ENCODE assay signal across 37 mouse cellular contexts in the genomic region with DNA sequence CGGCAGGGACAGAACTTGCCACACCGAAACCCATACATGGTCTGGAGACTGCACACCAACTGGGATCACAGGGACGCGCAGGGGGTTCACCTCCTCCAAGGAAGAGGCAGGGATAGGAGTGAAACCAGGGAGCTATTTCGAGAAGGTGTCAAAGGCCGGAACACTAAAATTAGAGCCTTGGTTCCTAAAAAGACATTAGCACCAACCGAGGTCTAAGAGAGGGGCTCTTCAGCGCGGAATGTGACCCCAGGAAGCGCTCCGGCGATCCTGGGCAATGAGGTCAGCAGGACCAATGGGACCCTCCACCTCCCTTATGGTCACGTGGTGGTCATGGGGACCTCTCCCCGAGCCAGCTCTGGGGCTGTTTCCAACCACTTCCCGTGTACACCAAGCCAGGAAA. TPM values are rescaled to one million over a fixed set of nuclear protein-coding genes. Genes with fewer than 3 reads are reported as not detected.
A peak's percentile ranks its signal among the peaks of the same experiment; 100 is the strongest.
DNase-seq lines count a peak whose midpoint lies in the region; ATAC-seq lines count a peak whose summit lies in the region.
"Had no signal": no experiment of that assay in that cellular context is flagged by ENCODE, and none has a peak within 500 bp of the region (broad histone marks: within the 10 kb centered on the region; RNA-seq: fewer than 3 reads in every experiment).

No protein-coding gene starts in this region.

- peak overlapping the region; percentile 12; the same call in 1 of the 2 replicates for H3K4me3 ChIP-seq in heart, embryonic 10.5 days
- no peak overlapping the region for H3K4me3 ChIP-seq in heart, embryonic 15.5 days
- no peak overlapping the region for H3K4me3 ChIP-seq in midbrain, embryonic 14.5 days (replicated peaks; ENCODE audit: low read depth, low read length)
- H3K4me3 ChIP-seq: left cerebral cortex, adult 2 months; limb, embryonic 12.5 days; lung, embryonic 15.5 days; midbrain, embryonic 10.5 days; myocyte; neural tube, embryonic 12.5 days had no signal

- peak; percentile 97 for DNase-seq in heart, adult 11 months
- no peak for DNase-seq in heart, postnatal 25 days (ENCODE audit: low spot score)
- no peak for DNase-seq in heart, embryonic 10.5 days (ENCODE audit: low spot score)
- peak; percentile 69 for DNase-seq in heart, postnatal 4 days
- no peak for DNase-seq in thymus, postnatal 0 days (ENCODE audit: low spot score)
- DNase-seq in adrenal gland, adult 8-10 months, result no peak
- DNase-seq in midbrain, embryonic 14.5 days, result no peak
- DNase-seq: cerebellum, adult 9-10 months; cerebellum, postnatal 36 days; gastrocnemius, postnatal 36 days; kidney, postnatal 14 days; right cerebral cortex, adult 18-20 months; right cerebral cortex, postnatal 4 days; thymus, postnatal 25 days had no signal

- 51% methylated on average over 15 of the region's 15 CpGs for WGBS in heart, embryonic 10.5 days
- WGBS in heart, embryonic 15.5 days, result 53% methylated on average over 15 of the region's 15 CpGs
- 90% methylated on average over 15 of the region's 15 CpGs for WGBS in midbrain, embryonic 14.5 days

- H3K36me3 ChIP-seq in heart, embryonic 10.5 days, result no peaks in the 10 kb centered on the region
- H3K36me3 ChIP-seq in heart, embryonic 15.5 days, result no peaks in the 10 kb centered on the region
- no peaks in the 10 kb centered on the region for H3K36me3 ChIP-seq in midbrain, embryonic 14.5 days (ENCODE audit: control insufficient read depth, insufficient read depth, low read length)
- H3K36me3 ChIP-seq: limb, embryonic 12.5 days; lung, embryonic 15.5 days; midbrain, embryonic 10.5 days; neural tube, embryonic 12.5 days had no signal

- H3K4me2 ChIP-seq in heart, embryonic 15.5 days, result peak overlapping the region; percentile 24; the same call in 1 of the 2 replicates
- H3K4me2 ChIP-seq in midbrain, embryonic 14.5 days (ENCODE audit: low read length), result no peak overlapping the region
- H3K4me2 ChIP-seq: hindbrain, embryonic 14.5 days; limb, embryonic 12.5 days; lung, embryonic 15.5 days; neural tube, embryonic 12.5 days had no signal

- H3K9me3 ChIP-seq in heart, embryonic 10.5 days, result no peaks in the 10 kb centered on the region
- H3K9me3 ChIP-seq in heart, embryonic 15.5 days (replicated peaks), result no peaks in the 10 kb centered on the region
- H3K9me3 ChIP-seq in midbrain, embryonic 14.5 days (ENCODE audit: control insufficient read depth, low read length), result no peaks in the 10 kb centered on the region
- H3K9me3 ChIP-seq: limb, embryonic 12.5 days; lung, embryonic 15.5 days; midbrain, embryonic 10.5 days; neural tube, embryonic 12.5 days had no signal

- peak overlapping the region; percentile 79 for H3K27ac ChIP-seq in heart, embryonic 10.5 days
- peak overlapping the region; percentile 82 for H3K27ac ChIP-seq in heart, embryonic 15.5 days
- no peak overlapping the region for H3K27ac ChIP-seq in midbrain, embryonic 14.5 days (replicated peaks; ENCODE audit: low read depth, low read length)
- H3K27ac ChIP-seq: hindbrain, embryonic 14.5 days; left cerebral cortex, adult 2 months; limb, embryonic 12.5 days; lung, embryonic 15.5 days; midbrain, embryonic 10.5 days; neural tube, embryonic 12.5 days had no signal

- H3K4me1 ChIP-seq in heart, embryonic 10.5 days, result peaks cover 48% of the 10 kb centered on the region
- peaks cover 56% of the 10 kb centered on the region for H3K4me1 ChIP-seq in heart, embryonic 15.5 days (replicated peaks)
- no peaks in the 10 kb centered on the region for H3K4me1 ChIP-seq in midbrain, embryonic 14.5 days (ENCODE audit: control insufficient read depth, insufficient read depth, low read length)
- H3K4me1 ChIP-seq: limb, embryonic 12.5 days; lung, embryonic 15.5 days; midbrain, embryonic 10.5 days; neural tube, embryonic 12.5 days had no signal

- peak; percentile 51 for ATAC-seq in heart, embryonic 15.5 days (replicated peaks; ENCODE audit: insufficient number of reproducible peaks, insufficient read depth, low FRiP score, low read depth)
- ATAC-seq in midbrain, embryonic 14.5 days (ENCODE audit: low FRiP score, low TSS enrichment), result no peak
- ATAC-seq: forebrain, embryonic 14.5 days; intestine, postnatal 0 days; Patski had no signal

- H3K27me3 ChIP-seq in heart, embryonic 10.5 days (ENCODE audit: insufficient read depth, poor library complexity, severe bottlenecking), result 0 out of 2 replicates have a peak, but pooled peaks cover 11% of the 10 kb centered on the region
- 0 out of 2 replicates have a peak, but pooled peaks cover 4% of the 10 kb centered on the region for H3K27me3 ChIP-seq in heart, embryonic 15.5 days
- H3K27me3 ChIP-seq in midbrain, embryonic 14.5 days (ENCODE audit: control insufficient read depth, insufficient read depth, low read length), result no peaks in the 10 kb centered on the region
- H3K27me3 ChIP-seq: limb, embryonic 12.5 days; lung, embryonic 15.5 days; Patski had no signal

- no peak overlapping the region for H3K9ac ChIP-seq in heart, embryonic 15.5 days
- no peak overlapping the region for H3K9ac ChIP-seq in midbrain, embryonic 14.5 days (replicated peaks; ENCODE audit: low read length)
- H3K9ac ChIP-seq: hindbrain, embryonic 14.5 days; limb, embryonic 12.5 days; lung, embryonic 15.5 days; neural tube, embryonic 12.5 days had no signal

- intact Hi-C loops in heart, postnatal 25 days (cut with DNase I), result loop anchor here (5.0 kb wide), 1 partner anchor 99 kb away; no protein-coding TSS in a partner anchor

RNA-seq across cellular contexts. Expression of a gene that starts 22.0 kb away (rescaled TPM):
- 100 to 1,000 TPM; 169 to 448 TPM for total RNA-seq in heart, postnatal 25 days (2021)
- polyA plus RNA-seq in heart, embryonic 10.5 days (2016; fragmentation: Nextera tagmentation; extraction: Ambion mirVana), result 124 and 308 TPM in 2 replicates
- polyA plus RNA-seq in heart, embryonic 15.5 days (2015; fragmentation: Nextera tagmentation; extraction: Ambion mirVana), result 130 and 171 TPM in 2 replicates
- total RNA-seq in heart, postnatal 4 days (2021), result 100 to 1,000 TPM; 736 to 787 TPM
- polyA plus RNA-seq in thymus, postnatal 0 days (2015; fragmentation: Nextera tagmentation; extraction: Ambion mirVana), result 0.42 and 0.62 TPM in 2 replicates
- under 1 TPM in 1 of 4 experiments, not detected in 3; 0.40 TPM for total RNA-seq in adrenal gland, adult 8-10 months (2022)
- not detected in 2 replicates for polyA plus RNA-seq in midbrain, embryonic 14.5 days (2014; fragmentation: Nextera tagmentation; extraction: Ambion mirVana)
- total RNA-seq: gastrocnemius, postnatal 36 days; hematopoietic stem cell, adult 5-6 weeks; layer of hippocampus, adult 18-20 months; layer of hippocampus, postnatal 14 days; left cerebral cortex, adult 2 months; left cerebral cortex, postnatal 25 days; liver, adult 2 months; megakaryocyte progenitor cell, adult 5-6 weeks; MEL; midbrain, postnatal 0 days had no signal
- polyA plus RNA-seq: forebrain, embryonic 14.5 days; intestine, postnatal 0 days; kidney, embryonic 14.5 days; limb, embryonic 12.5 days; liver, adult 2 months; liver, embryonic 16.5 days; midbrain, embryonic 10.5 days; midbrain, postnatal 0 days; neural tube, embryonic 12.5 days; stomach, embryonic 16.5 days had no signal

RNA-seq across cellular contexts. Expression of a gene that starts 22.9 kb away (rescaled TPM):
- total RNA-seq in heart, postnatal 25 days (2021), result 10 to 100 TPM; 36.4 to 39.3 TPM
- polyA plus RNA-seq in heart, embryonic 10.5 days (2016; fragmentation: Nextera tagmentation; extraction: Ambion mirVana), result 13.6 and 18.5 TPM in 2 replicates
- 12.1 and 17.6 TPM in 2 replicates for polyA plus RNA-seq in heart, embryonic 15.5 days (2015; fragmentation: Nextera tagmentation; extraction: Ambion mirVana)
- total RNA-seq in heart, postnatal 4 days (2021), result 10 to 100 TPM; 46.8 to 49.3 TPM
- polyA plus RNA-seq in thymus, postnatal 0 days (2015; fragmentation: Nextera tagmentation; extraction: Ambion mirVana), result 21.8 and 28.9 TPM in 2 replicates
- 10 to 100 TPM; 45.5 to 52.4 (median 47.4) TPM for total RNA-seq in adrenal gland, adult 8-10 months (2022)
- 15.5 and 15.8 TPM in 2 replicates for polyA plus RNA-seq in midbrain, embryonic 14.5 days (2014; fragmentation: Nextera tagmentation; extraction: Ambion mirVana)

RNA-seq across cellular contexts. Expression of a gene that starts 27.1 kb away (rescaled TPM):
- total RNA-seq in heart, postnatal 25 days (2021), result 10 to 100 TPM; 79.5 to 97.6 TPM
- 40.8 and 44.9 TPM in 2 replicates for polyA plus RNA-seq in heart, embryonic 10.5 days (2016; fragmentation: Nextera tagmentation; extraction: Ambion mirVana)
- 52.1 and 60.0 TPM in 2 replicates for polyA plus RNA-seq in heart, embryonic 15.5 days (2015; fragmentation: Nextera tagmentation; extraction: Ambion mirVana)
- total RNA-seq in heart, postnatal 4 days (2021), result 10 to 100 TPM; 80.9 to 82.5 TPM
- polyA plus RNA-seq in thymus, postnatal 0 days (2015; fragmentation: Nextera tagmentation; extraction: Ambion mirVana), result 11.4 TPM in 2 replicates
- total RNA-seq in adrenal gland, adult 8-10 months (2022), result 10 to 100 TPM; 31.2 to 44.5 (median 39.4) TPM
- polyA plus RNA-seq in midbrain, embryonic 14.5 days (2014; fragmentation: Nextera tagmentation; extraction: Ambion mirVana), result 13.5 and 20.7 TPM in 2 replicates

RNA-seq across cellular contexts. Expression of a gene that starts 36.9 kb away (rescaled TPM):
- 1,000 to 10,000 TPM; 2,183 to 2,475 TPM for total RNA-seq in heart, postnatal 25 days (2021)
- 2,404 and 4,482 TPM in 2 replicates for polyA plus RNA-seq in heart, embryonic 10.5 days (2016; fragmentation: Nextera tagmentation; extraction: Ambion mirVana)
- polyA plus RNA-seq in heart, embryonic 15.5 days (2015; fragmentation: Nextera tagmentation; extraction: Ambion mirVana), result 3,881 and 5,336 TPM in 2 replicates
- total RNA-seq in heart, postnatal 4 days (2021), result 1,000 to 10,000 TPM; 1,585 to 1,953 TPM
- polyA plus RNA-seq in thymus, postnatal 0 days (2015; fragmentation: Nextera tagmentation; extraction: Ambion mirVana), result 0.76 and 0.88 TPM in 2 replicates
- not detected for total RNA-seq in adrenal gland, adult 8-10 months (2022)
- polyA plus RNA-seq in midbrain, embryonic 14.5 days (2014; fragmentation: Nextera tagmentation; extraction: Ambion mirVana), result 2.9 and 4.1 TPM in 2 replicates
- total RNA-seq: adrenal gland, adult 18-20 months; gastrocnemius, postnatal 36 days; hematopoietic stem cell, adult 5-6 weeks; layer of hippocampus, adult 18-20 months; left cerebral cortex, adult 2 months; liver, adult 2 months; megakaryocyte progenitor cell, adult 5-6 weeks; MEL had no signal
- polyA plus RNA-seq: liver, adult 2 months; liver, embryonic 16.5 days; myocyte had no signal

RNA-seq across cellular contexts. Expression of a gene that starts 59.1 kb away (rescaled TPM):
- total RNA-seq in heart, postnatal 25 days (2021), result 100 to 1,000 TPM; 689 to 706 TPM
- 65.7 and 126 TPM in 2 replicates for polyA plus RNA-seq in heart, embryonic 10.5 days (2016; fragmentation: Nextera tagmentation; extraction: Ambion mirVana)
- polyA plus RNA-seq in heart, embryonic 15.5 days (2015; fragmentation: Nextera tagmentation; extraction: Ambion mirVana), result 141 and 144 TPM in 2 replicates
- total RNA-seq in heart, postnatal 4 days (2021), result 100 to 1,000 TPM; 505 to 526 TPM
- 18.2 and 18.8 TPM in 2 replicates for polyA plus RNA-seq in thymus, postnatal 0 days (2015; fragmentation: Nextera tagmentation; extraction: Ambion mirVana)
- 100 to 1,000 TPM; 119 to 236 (median 168) TPM for total RNA-seq in adrenal gland, adult 8-10 months (2022)
- polyA plus RNA-seq in midbrain, embryonic 14.5 days (2014; fragmentation: Nextera tagmentation; extraction: Ambion mirVana), result 56.9 and 77.2 TPM in 2 replicates

Comparison
In these comparisons a context has a peak if more than half of its experiments do, and no peak if none do; other contexts are left out.
1. DNase-seq: peak in heart, adult 11 months (single experiment) and heart, postnatal 4 days (single experiment); none in heart, postnatal 25 days (single experiment), heart, embryonic 10.5 days (single experiment), thymus, postnatal 0 days (single experiment), adrenal gland, adult 8-10 months (single experiment) and midbrain, embryonic 14.5 days (single experiment).
2. RNA of a gene that starts 22.0 kb away (polyA plus RNA-seq): 130 to 171 TPM in heart, embryonic 15.5 days and 124 to 308 TPM in heart, embryonic 10.5 days; 0.42 to 0.62 TPM in thymus, postnatal 0 days and not detected in midbrain, embryonic 14.5 days; every median in the first group is over 10 times any median in the second.